Mouse (Mus musculus): Measurements from ENCODE around the gene Spaca7.

DNA sequence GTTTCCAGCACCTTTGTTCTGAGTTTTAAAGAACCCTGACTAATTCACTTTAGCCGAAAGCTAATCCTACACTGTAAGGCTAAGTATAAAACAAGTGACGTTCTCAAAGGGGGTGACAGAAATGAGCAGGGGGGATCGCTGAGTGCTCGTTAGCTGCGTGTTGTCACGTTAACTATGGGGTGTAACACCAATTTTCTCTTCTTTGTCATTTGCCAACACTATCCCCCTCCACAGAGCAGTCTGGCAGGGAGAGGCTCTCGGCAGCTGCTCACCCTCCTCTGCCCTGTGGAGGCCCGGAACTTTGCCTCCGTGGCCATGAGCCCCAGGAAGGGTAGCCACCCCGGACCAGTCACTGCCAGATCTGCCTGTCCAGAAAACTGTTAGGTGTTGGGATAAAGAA, 7.3 kb upstream of the Spaca7 start:
- TF ChIP-seq CTCF (IDR thresholded peaks at IDR 0.05; ENCODE audit: low read depth) (no peak), EP300 (IDR thresholded peaks at IDR 0.05; ENCODE audit: low read depth) (no peak)

All from liver, embryonic 14.5 days (tissue).